In the genomic region with DNA sequence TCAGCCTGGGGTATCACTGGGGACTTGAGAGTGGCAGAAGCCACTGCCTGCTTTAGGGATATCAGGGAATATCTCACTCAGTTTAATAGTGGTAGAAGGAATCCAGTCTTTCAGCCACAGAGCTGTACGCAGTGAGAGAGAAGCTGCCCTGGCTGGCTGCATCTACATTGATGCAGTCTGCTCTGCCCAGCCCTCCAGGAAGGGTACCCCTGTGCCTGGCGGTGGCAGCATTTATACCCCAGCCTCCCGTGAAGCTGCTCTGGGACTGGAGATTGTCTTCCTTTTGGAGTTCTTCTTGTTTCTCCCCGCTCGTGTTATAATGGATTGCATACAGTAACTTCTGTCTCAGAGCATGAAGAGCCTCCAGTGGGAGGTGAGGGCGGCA, we compare ENCODE assay signal across 11 mouse cellular contexts.
DNase-seq lines count a peak whose midpoint lies in the region; ATAC-seq and TF ChIP-seq lines count a peak whose summit lies in the region.
"Had no signal": no experiment of that assay in that cellular context is flagged by ENCODE, and none has a peak within 500 bp of the region (broad histone marks: within the 10 kb centered on the region; RNA-seq: fewer than 3 reads in every experiment).

No protein-coding gene starts in this region.

- H3K9ac ChIP-seq in embryonic facial prominence, embryonic 14.5 days (ENCODE audit: low read depth, low read length) = no peak overlapping the region
- no peak overlapping the region for H3K9ac ChIP-seq in hindbrain, embryonic 15.5 days
- H3K9ac ChIP-seq in midbrain, embryonic 14.5 days (replicated peaks; ENCODE audit: low read length) = no peak overlapping the region
- H3K9ac ChIP-seq: heart, embryonic 15.5 days had no signal

- 0 out of 2 replicates have a peak, but pooled peaks cover 14% of the 10 kb centered on the region for H3K36me3 ChIP-seq in embryonic facial prominence, embryonic 14.5 days (ENCODE audit: control insufficient read depth, insufficient read depth, low read length)
- H3K36me3 ChIP-seq in hindbrain, embryonic 15.5 days = peaks cover 3% of the 10 kb centered on the region; the same call in 1 of the 2 replicates
- 0 out of 2 replicates have a peak, but pooled peaks cover 2% of the 10 kb centered on the region for H3K36me3 ChIP-seq in midbrain, embryonic 14.5 days (ENCODE audit: control insufficient read depth, insufficient read depth, low read length)
- H3K36me3 ChIP-seq: heart, embryonic 15.5 days had no signal

- no peaks in the 10 kb centered on the region for H3K27me3 ChIP-seq in embryonic facial prominence, embryonic 14.5 days (replicated peaks; ENCODE audit: control insufficient read depth, insufficient read depth, low read length)
- no peaks in the 10 kb centered on the region for H3K27me3 ChIP-seq in hindbrain, embryonic 15.5 days
- no peaks in the 10 kb centered on the region for H3K27me3 ChIP-seq in midbrain, embryonic 14.5 days (ENCODE audit: control insufficient read depth, insufficient read depth, low read length)
- H3K27me3 ChIP-seq: heart, embryonic 15.5 days had no signal

- H3K4me3 ChIP-seq in layer of hippocampus, adult 2 months = 0 out of 2 replicates have a peak overlapping the region, but pooled peaks have one; percentile 13
- no peak overlapping the region for H3K4me3 ChIP-seq in embryonic facial prominence, embryonic 14.5 days (ENCODE audit: low read depth, low read length)
- H3K4me3 ChIP-seq in hindbrain, embryonic 15.5 days = no peak overlapping the region
- no peak overlapping the region for H3K4me3 ChIP-seq in midbrain, embryonic 14.5 days (replicated peaks; ENCODE audit: low read depth, low read length)
- H3K4me3 ChIP-seq: heart, embryonic 15.5 days had no signal

- no peaks in the 10 kb centered on the region for H3K4me1 ChIP-seq in embryonic facial prominence, embryonic 14.5 days (ENCODE audit: control insufficient read depth, insufficient read depth, low read length)
- H3K4me1 ChIP-seq in hindbrain, embryonic 15.5 days (replicated peaks) = peaks cover 25% of the 10 kb centered on the region
- H3K4me1 ChIP-seq in midbrain, embryonic 14.5 days (ENCODE audit: control insufficient read depth, insufficient read depth, low read length) = peaks cover 14% of the 10 kb centered on the region
- H3K4me1 ChIP-seq: heart, embryonic 15.5 days had no signal

- peak overlapping the region; percentile 16; the same call in 1 of the 2 replicates for H3K4me2 ChIP-seq in embryonic facial prominence, embryonic 14.5 days (ENCODE audit: low read depth, low read length)
- no peak overlapping the region for H3K4me2 ChIP-seq in hindbrain, embryonic 15.5 days
- H3K4me2 ChIP-seq in midbrain, embryonic 14.5 days (ENCODE audit: low read length) = no peak overlapping the region
- H3K4me2 ChIP-seq: heart, embryonic 15.5 days had no signal

- no peak for DNase-seq in layer of hippocampus, adult 2 months (ENCODE audit: low spot score in 2 of 2)
- DNase-seq in layer of hippocampus, postnatal 14 days (ENCODE audit: low spot score in 2 of 2) = no peak
- no peak for DNase-seq in embryonic facial prominence, embryonic 14.5 days (ENCODE audit: low spot score)
- no peak for DNase-seq in midbrain, embryonic 14.5 days
- DNase-seq in thymus, postnatal 10 days (ENCODE audit: low spot score in 2 of 2) = no peak
- no peak for DNase-seq in thymus, postnatal 14 days
- DNase-seq in Muller cell, postnatal 12 days (ENCODE audit: inconsistent ontology term) = no peak
- DNase-seq: lung, postnatal 14 days; thymus, postnatal 25 days had no signal

- no peak for ATAC-seq in embryonic facial prominence, embryonic 14.5 days (ENCODE audit: low read depth)
- peak; percentile 39; the same call in 1 of the 2 replicates for ATAC-seq in hindbrain, embryonic 15.5 days (ENCODE audit: low FRiP score, low read depth)
- ATAC-seq in midbrain, embryonic 14.5 days (ENCODE audit: low FRiP score, low TSS enrichment) = no peak; the same call in 1 of the 2 replicates

- TF ChIP-seq CTCF in layer of hippocampus, adult 2 months (conservative IDR thresholded peaks at IDR 0.05) = no peak; the same call in 1 of the 2 replicates

- WGBS in embryonic facial prominence, embryonic 14.5 days = 67% methylated on average over 6 of the region's 6 CpGs
- 45% methylated on average over 6 of the region's 6 CpGs for WGBS in hindbrain, embryonic 15.5 days
- 74% methylated on average over 6 of the region's 6 CpGs for WGBS in midbrain, embryonic 14.5 days

- peak overlapping the region; percentile 51; the same call in 1 of the 2 replicates for H3K27ac ChIP-seq in layer of hippocampus, adult 2 months
- peak overlapping the region; percentile 69 for H3K27ac ChIP-seq in embryonic facial prominence, embryonic 14.5 days (replicated peaks; ENCODE audit: low read depth, low read length)
- peak overlapping the region; percentile 73 for H3K27ac ChIP-seq in hindbrain, embryonic 15.5 days (replicated peaks)
- peak overlapping the region; percentile 52; the same call in 1 of the 2 replicates for H3K27ac ChIP-seq in midbrain, embryonic 14.5 days (replicated peaks; ENCODE audit: low read depth, low read length)
- H3K27ac ChIP-seq: heart, embryonic 15.5 days had no signal

- no peaks in the 10 kb centered on the region for H3K9me3 ChIP-seq in embryonic facial prominence, embryonic 14.5 days (ENCODE audit: control insufficient read depth, low read length)
- H3K9me3 ChIP-seq in hindbrain, embryonic 15.5 days = no peaks in the 10 kb centered on the region
- H3K9me3 ChIP-seq in midbrain, embryonic 14.5 days (ENCODE audit: control insufficient read depth, low read length) = no peaks in the 10 kb centered on the region
- H3K9me3 ChIP-seq: heart, embryonic 15.5 days had no signal
